Mouse (Mus musculus): ENCODE results near the gene 6030445D17Rik. TPM values are rescaled to one million over a fixed set of nuclear protein-coding genes. Genes with fewer than 3 reads are reported as not detected.

The 6030445D17Rik gene
- total RNA-seq, 2 experiments from 2014 or later, result not detected

Other genes starting within 250 kb of the 6030445D17Rik start
- gene Tcea3, start 214.5 kb upstream of the 6030445D17Rik start, total RNA-seq (2015; ENCODE audit: low replicate concordance), result not detected in 2 replicates
- not detected in 2 replicates for gene Tcea3, start 214.5 kb upstream of the 6030445D17Rik start, total RNA-seq (2017; ENCODE audit: low replicate concordance)
- 2.5 and 2.7 TPM in 2 replicates for gene Zfp46, start 177.6 kb upstream of the 6030445D17Rik start, total RNA-seq (2015; ENCODE audit: low replicate concordance)
- 2.8 and 7.0 TPM in 2 replicates for gene Zfp46, start 177.6 kb upstream of the 6030445D17Rik start, total RNA-seq (2017; ENCODE audit: low replicate concordance)
- 41.1 and 67.9 TPM in 2 replicates for gene Hnrnpr, start 151.3 kb upstream of the 6030445D17Rik start, total RNA-seq (2015; ENCODE audit: low replicate concordance)
- 112 and 119 TPM in 2 replicates for gene Hnrnpr, start 151.3 kb upstream of the 6030445D17Rik start, total RNA-seq (2017; ENCODE audit: low replicate concordance)
- not detected in 2 replicates for gene Htr1d, start 38.7 kb upstream of the 6030445D17Rik start, total RNA-seq (2015; ENCODE audit: low replicate concordance)
- gene Htr1d, start 38.7 kb upstream of the 6030445D17Rik start, total RNA-seq (2017; ENCODE audit: low replicate concordance), result not detected in 2 replicates
- 0.42 and 1.2 TPM in 2 replicates for gene Luzp1, start 7.5 kb downstream of the 6030445D17Rik start, total RNA-seq (2015; ENCODE audit: low replicate concordance)
- 1.0 and 10.7 TPM in 2 replicates for gene Luzp1, start 7.5 kb downstream of the 6030445D17Rik start, total RNA-seq (2017; ENCODE audit: low replicate concordance)
- 15.5 and 23.1 TPM in 2 replicates for gene Kdm1a, start 140.5 kb downstream of the 6030445D17Rik start, total RNA-seq (2015; ENCODE audit: low replicate concordance)
- gene Kdm1a, start 140.5 kb downstream of the 6030445D17Rik start, total RNA-seq (2017; ENCODE audit: low replicate concordance), result 34.8 and 47.0 TPM in 2 replicates
- not detected in 2 replicates for gene Tex46, start 148.2 kb downstream of the 6030445D17Rik start, total RNA-seq (2015; ENCODE audit: low replicate concordance)
- gene Tex46, start 148.2 kb downstream of the 6030445D17Rik start, total RNA-seq (2017; ENCODE audit: low replicate concordance), result not detected in 2 replicates
- gene Lactbl1, start 160.4 kb downstream of the 6030445D17Rik start, total RNA-seq (2015; ENCODE audit: low replicate concordance), result not detected in 2 replicates
- not detected in 2 replicates for gene Lactbl1, start 160.4 kb downstream of the 6030445D17Rik start, total RNA-seq (2017; ENCODE audit: low replicate concordance)

All from erythroblast, adult 5-6 weeks (primary cell).